Mouse (Mus musculus) layer of hippocampus, postnatal 36 days (tissue): Measurements from ENCODE around the gene C030005K15Rik. TPM values are rescaled to one million over a fixed set of nuclear protein-coding genes. Genes with fewer than 3 reads are reported as not detected.
"Not testable (repeated sequence)": the region's sequence is repeated elsewhere in the genome, so short reads cannot be mapped to it uniquely, and the experiment has no call there.

Experiments used
- DNase-seq, 2 experiments: peaks; one replicate each; pipeline ENCODE4 v3.0.0; 2022
- total RNA-seq, 2 experiments: library from RNA; stranded (reverse); gene quantifications; 2 replicates each; pipeline ENCODE4 v1.2.3; 2021

The C030005K15Rik gene
- total RNA-seq: under 1 TPM; 0.40 to 0.42 TPM

DNA sequence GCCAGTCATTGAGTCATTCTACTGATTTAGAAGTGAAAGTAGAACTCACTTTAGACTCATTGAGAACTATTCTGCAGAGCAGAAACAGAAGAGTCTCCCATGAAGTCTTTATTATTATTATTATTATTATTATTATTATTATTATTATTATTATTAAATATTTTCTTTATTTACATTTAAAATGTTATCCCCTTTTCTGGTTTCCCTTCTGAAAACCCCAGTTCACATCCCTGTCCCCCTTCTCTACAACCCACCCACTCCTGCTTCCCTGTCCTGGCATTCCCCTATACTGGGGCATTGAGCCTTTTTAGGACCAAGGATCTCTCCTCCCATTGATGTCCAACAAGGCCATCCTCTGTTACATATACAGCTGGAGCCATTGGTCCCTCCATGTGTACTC lies at the start of gene C030005K15Rik:
Gene C030005K15Rik (minus strand): TSS at position 101 of the 400 bp plus-strand sequence.
- not testable (repeated sequence) for DNase-seq

DNA sequence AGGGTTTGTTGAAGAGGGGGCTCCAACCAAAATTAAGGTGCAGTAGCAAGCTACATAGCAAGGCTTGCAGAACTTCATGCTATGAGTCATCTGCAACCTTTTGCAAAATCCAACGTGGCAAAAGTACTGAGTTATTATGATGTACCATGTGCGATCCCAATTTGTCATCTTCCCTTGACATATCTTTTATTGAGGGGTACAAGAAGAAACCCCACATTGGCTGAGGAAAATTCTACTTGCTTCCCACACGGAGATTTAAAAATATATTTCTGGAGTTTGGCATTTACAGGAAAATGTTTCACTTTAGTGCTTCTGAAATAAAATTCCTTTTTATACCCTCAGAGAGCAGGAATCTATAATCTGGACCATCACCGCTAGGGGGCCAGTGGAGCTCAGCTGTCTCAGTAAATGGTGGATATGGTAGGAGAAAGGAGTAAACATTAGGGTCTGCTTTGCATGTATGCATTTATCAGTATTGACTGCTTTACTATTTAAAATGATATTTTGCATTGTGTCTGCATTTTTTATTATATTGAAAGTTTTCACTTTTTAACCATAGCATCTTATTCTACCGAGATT lies 41.7 kb upstream of the C030005K15Rik start:
- DNase-seq: no peak

- no peak for DNase-seq
Measured at GRCm38 (mm10) chr10:97753821-97754220, 27.3 kb upstream of the C030005K15Rik start.

GRCm38 (mm10) chr10:97747231-97747630 lies 20.7 kb upstream of the C030005K15Rik start:
- no peak for DNase-seq

DNA sequence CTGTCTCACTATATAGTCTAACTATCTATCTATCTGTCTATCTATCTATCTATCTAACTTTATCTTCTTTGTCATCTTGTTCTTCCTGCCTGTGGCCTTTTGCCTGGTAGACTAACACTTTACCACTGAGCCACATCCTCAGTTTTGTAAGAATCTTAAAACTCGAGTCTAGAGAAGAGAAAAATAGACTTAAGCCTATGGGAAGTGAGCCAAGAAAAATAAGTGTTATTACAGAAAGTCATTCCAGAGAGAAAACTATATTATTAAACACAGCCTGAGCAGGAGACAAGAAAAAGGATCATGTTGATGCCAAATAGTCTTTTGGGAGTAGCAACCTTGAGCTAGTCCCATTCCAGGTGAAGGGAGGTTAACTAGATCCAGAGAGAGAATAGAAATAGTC lies 626 bp downstream of the C030005K15Rik start:
- no peak for DNase-seq

GRCm38 (mm10) chr10:97722709-97723108 lies 3.8 kb downstream of the C030005K15Rik start:
- no peak for DNase-seq

DNA sequence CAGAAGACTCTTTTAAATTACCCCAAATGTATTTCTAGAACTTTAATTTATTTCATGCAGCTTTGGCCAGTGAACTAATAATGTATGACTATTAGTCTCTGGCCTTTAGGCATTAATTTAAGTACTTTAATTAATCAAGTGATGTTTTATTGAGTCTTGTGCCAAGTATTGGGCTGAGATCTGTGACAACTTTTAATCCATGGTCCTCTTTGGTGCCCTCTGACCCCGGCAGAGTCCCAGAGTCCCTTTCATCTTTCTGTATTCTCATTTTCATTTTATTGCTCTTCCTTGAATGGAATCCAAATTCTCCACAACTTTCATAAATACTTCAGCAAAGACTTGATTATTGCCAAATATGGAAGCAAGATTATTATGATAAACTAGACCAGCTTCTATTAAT lies 5.9 kb downstream of the C030005K15Rik start:
- DNase-seq: no peak

DNA sequence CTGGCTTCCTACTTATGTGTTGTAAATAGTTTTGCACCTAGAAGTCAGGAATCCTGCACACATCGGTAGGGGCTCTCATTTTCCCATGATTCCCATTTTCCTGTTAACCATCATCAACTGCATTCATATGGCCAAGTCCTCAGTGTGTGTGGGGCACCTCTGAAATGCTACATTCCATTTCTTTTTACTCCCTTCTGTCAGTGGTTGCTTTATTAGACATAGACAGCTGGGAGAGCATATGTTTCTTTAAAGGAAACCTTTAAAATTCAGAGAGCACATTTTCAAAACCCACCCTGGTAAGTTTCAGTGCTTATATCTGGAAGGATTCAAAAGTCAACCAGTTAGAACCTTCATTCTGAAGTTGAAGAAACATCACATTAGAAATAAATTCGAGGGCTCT lies 8.5 kb downstream of the C030005K15Rik start:
- DNase-seq: no peak

DNA sequence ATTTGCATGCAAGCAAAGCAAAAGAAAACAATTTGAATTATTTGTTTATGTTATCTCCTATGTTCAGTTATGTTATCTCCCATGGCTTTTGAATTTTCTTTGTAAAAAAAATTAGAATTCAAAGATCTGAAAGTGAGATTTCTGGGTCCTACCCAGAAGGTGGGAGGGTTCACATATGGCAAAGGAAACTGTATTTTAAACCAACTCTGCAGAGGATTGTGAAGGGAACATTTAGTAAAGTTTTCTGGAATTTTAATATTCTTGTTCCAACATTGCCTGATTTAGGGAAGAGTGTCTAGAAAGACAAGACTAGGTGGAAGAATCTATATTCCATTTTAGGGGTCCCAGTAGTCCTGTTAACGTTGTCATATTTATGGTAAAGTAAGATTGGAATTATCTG lies 9.3 kb downstream of the C030005K15Rik start:
- no peak for DNase-seq

GRCm38 (mm10) chr10:97715289-97715906 lies 11.2 kb downstream of the C030005K15Rik start:
- no peak for DNase-seq

- DNase-seq: no peak
Measured at GRCm38 (mm10) chr10:97714584-97714983, 12.0 kb downstream of the C030005K15Rik start.

- no peak for DNase-seq
Measured at GRCm38 (mm10) chr10:97712687-97713086, 13.9 kb downstream of the C030005K15Rik start.

DNA sequence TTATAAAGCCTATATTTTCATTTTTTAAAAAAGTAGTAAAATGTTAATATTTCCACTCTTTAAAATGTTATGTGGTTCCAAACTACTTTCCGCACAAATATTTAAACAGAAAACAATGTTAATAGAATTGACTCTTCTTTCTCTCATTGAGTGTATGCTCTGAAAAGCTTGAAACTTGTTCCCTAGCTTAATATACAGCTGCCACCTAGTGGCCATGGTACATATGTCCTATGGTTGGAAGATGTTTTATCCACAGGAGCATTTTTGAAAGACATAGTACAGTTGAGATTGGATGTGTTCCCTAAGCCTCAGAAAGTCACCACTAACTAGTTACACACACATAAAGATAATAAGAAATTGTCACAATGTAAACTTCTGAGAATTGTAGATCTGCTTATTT lies 22.0 kb downstream of the C030005K15Rik start:
- DNase-seq: no peak

GRCm38 (mm10) chr10:97702321-97702720 lies 24.2 kb downstream of the C030005K15Rik start:
- DNase-seq: no peak

DNA sequence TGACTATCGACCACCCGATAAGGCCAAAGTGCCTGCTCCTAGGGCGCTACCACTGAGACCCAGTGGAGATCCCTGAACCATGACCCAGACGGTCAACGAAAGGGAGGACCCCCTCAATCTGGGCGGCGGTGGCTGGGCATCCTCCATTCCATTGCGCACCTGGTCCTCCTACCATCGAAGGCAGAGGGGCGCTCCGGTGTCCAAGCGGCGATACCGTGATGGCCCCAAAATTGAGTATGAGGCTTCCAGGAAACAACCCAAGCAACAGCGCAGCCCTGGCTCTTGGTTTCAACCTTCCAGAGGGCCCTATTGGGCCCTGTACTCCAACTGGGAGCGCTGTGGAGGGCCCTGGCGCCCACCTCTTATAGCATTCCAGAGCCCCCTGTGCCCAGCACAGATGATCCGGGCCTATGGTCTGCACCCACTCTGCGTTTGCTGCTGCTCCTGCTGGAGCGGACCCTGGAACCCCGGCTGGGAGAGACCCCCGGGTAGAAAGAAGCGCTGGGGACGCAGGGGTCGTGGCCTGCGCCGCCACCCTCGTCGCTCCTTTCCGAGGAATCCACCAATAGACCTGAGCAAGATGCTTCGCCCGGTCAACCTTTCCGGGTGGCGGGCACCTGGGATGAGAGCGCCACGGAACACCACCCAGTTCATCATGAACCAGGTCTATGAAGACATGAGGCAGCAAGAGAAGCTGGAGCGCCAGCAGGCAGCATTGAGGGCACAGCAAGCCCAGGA lies 33.0 kb downstream of the C030005K15Rik start:
- DNase-seq: no peak

- DNase-seq: no peak
Measured at GRCm38 (mm10) chr10:97692913-97693312, 33.6 kb downstream of the C030005K15Rik start, which contains the start of gene Ccer1. Ccer1 (plus strand) TSS chr10:97693059.

GRCm38 (mm10) chr10:97689425-97689824 lies 37.1 kb downstream of the C030005K15Rik start:
- no peak for DNase-seq

DNA sequence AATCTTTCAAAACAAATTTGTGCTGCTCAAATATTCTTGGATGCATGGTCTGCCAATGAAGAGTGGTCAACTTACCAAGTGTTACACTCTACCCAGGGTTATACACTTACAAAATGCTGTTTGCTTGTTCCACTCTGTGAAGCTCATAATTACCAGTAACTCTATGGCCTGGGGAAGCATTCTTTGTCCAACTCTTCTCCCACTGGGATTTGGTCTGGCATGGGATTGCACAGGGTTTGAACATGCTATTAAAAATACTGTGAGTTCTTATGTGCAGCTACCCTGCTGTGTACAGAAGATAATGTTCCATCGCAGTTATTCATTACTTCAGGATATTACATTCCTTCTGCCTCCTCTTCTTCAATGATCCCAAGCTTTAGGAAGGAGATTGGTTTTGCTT lies 39.4 kb downstream of the C030005K15Rik start:
- no peak for DNase-seq

DNA sequence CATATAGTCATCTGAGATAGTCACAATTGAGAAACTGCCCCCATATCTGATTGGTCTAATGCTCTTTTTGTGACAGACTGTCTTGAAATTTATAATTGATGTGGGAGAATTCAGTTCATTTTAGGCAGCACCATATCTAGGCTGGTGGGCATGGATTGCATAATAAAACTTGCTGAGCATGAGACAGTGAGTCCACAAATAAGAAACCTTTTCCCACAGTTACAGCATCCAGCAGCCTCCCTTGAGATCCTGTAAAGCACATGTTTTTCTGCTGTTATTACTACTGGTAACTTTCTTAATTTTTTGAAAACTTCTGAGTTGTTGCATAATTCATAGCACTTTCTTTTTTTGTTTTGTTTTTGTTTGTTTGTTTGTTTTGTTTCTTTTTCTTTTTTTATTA lies 43.6 kb downstream of the C030005K15Rik start:
- DNase-seq: no peak
